Mouse (Mus musculus): Measurements from ENCODE around the gene Srek1. TPM values are rescaled to one million over a fixed set of nuclear protein-coding genes. Genes with fewer than 3 reads are reported as not detected.

Gene Srek1
- total RNA-seq (2015; ENCODE audit: low replicate concordance) (9.2 and 10.0 TPM in 2 replicates), total RNA-seq (2017; ENCODE audit: low replicate concordance) (23.1 and 50.1 TPM in 2 replicates)

DNA sequence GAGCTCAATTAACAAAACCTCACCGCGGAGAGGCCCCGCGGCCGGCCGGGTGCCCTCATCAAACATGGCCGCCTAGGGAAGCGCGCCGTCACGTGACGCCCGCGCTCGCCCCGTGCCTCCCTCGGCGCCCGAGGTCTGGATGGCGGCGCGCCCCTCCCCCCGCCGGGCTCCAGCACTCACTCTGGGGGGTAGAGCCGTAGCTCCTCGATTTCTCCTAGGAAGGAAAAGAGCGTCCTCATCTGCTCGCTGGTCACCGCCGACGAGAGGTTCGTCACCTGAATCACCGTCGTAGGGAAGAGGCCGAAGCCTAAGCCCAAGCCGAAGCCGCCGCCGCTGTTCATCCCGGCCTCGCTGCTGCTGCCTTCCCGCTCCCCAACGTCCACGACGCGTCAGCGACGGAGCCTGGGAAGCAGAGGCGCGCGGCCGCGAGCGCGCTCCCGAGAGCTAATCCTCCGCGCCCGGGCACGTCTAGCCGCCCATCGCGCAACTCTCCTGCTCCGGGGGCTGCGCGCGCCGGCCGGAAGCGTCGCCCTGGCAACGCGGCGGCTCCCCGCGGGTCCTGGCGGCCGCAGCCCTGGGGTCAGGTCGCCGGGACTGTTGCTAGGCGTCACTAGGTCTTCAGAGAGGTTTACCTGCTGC lies at the start of gene Srek1:
Gene Srek1, minus strand, starts transcription at position 490 of the 639 bp plus-strand sequence.
- ATAC-seq (replicated peaks; ENCODE audit: low FRiP score, poor library complexity, severe bottlenecking), result peak; percentile 88

- no peak for ATAC-seq (replicated peaks; ENCODE audit: low FRiP score, poor library complexity, severe bottlenecking)
These were observed 47.9 kb upstream of the Srek1 start for GRCm38 (mm10) chr13:103822270-103822669.

GRCm38 (mm10) chr13:103819377-103819776 lies 45.0 kb upstream of the Srek1 start:
- no peak for ATAC-seq (replicated peaks; ENCODE audit: low FRiP score, poor library complexity, severe bottlenecking)

DNA sequence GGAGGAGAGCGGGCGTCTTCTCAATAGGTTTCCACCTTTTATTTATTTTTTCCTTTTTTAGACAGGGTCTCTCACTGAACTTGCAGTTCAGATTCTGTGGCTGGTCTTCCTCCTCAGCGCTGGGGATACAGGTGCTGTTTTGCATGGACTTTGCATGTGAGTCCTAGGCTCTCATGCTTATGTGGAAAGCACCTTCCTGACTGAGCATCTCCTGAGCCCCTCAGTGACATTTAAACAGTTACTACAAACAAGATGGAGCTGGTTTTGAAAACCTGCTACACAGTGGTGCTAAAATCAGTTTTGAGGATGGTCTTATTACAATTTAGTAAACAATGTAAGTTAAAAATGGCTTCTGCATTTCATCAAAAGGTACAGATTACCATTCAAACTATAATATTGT lies 43.5 kb upstream of the Srek1 start:
- no peak for ATAC-seq (replicated peaks; ENCODE audit: low FRiP score, poor library complexity, severe bottlenecking)

DNA sequence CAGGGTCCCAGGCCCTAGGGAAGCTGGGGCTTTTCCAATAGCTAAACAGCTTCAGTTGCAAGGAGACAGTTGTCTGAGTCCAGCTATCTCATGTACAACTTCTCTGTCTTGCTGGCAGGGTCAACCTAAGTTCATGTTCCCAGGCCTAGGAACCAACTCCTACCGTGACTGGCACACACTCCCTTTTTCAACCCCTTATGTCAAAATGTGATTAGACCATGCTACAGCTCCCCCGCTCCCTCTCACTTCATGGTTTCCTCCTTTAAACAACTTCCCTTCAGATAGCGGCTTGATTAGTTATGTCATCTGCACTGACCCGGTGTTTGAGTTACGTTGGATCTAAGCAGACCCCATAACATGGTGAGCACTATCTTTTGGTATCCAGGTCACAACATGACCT lies 33.1 kb upstream of the Srek1 start:
- ATAC-seq (replicated peaks; ENCODE audit: low FRiP score, poor library complexity, severe bottlenecking), result no peak

- ATAC-seq (replicated peaks; ENCODE audit: low FRiP score, poor library complexity, severe bottlenecking), result no peak
These were observed 31.9 kb upstream of the Srek1 start for GRCm38 (mm10) chr13:103806210-103806851.

DNA sequence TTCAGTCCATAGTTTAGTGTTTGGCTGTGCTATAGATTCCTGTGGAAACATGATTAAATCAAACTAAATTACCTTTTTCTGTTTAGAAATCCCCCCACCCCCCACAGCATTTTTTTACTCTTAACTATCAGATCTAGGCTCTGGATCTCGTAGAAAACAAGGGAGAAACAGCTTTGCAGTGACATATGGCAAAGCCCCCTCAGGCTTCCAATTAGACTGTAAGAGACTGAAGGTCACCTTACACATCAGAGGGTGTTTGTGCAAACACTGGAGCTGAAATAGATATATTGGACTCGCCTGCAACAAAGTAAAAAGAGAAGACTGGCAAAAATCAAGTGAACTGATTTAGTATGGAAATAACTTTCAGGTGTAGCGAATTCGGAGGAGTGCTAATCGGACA lies 29.3 kb upstream of the Srek1 start:
- ATAC-seq (replicated peaks; ENCODE audit: low FRiP score, poor library complexity, severe bottlenecking), result no peak

DNA sequence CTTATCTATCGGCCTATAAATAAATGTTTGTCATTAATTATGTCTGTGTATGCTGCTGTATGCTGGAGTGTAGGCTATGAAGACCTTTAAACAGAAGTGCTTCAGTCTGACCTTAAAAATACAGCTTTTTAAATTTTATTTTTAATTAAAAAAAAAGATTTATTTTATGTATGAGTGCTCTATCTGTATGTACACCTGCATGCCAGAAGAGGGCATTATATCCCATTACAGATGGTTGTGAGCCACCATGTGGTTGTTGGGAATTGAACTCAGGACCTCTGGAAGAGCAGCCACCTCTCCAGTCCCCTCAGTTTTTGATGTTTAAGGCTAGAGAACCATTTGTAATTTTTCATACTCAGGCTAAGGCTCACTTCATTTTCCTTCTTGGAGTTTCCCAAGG lies 26.6 kb upstream of the Srek1 start:
- ATAC-seq (replicated peaks; ENCODE audit: low FRiP score, poor library complexity, severe bottlenecking), result no peak

GRCm38 (mm10) chr13:103794688-103795543 lies 20.5 kb upstream of the Srek1 start:
- no peak for ATAC-seq (replicated peaks; ENCODE audit: low FRiP score, poor library complexity, severe bottlenecking)

DNA sequence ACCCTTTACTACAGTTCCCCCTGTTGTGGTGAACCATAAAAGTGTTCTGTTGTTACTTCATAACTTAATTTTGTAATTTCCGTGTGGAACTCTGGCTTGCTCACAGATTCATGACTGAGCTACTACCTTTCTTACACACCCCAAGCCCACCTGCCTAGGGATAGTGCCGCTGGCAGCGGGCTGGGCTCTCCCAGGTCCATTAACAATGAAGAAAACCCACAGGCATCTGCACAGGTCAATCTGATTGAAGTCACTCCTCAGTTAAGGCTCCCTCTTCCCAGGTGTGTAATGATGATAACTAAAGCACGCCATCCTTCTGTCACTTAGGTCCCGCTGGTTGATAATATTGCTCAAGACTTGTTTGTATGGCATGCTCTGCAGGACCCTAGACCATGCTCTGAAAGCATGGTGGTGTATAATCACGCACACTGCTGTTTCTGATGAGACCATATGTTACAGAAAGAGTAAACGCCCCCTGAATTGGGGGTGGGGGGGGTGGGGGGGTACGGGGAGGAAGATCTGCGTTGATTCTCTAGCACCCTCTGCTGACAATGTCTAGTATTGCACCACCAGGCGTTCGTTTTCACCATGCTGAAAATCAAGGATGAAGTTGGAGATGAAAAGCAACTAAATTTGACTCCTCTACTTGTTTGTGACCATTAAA lies 5.6 kb upstream of the Srek1 start:
- ATAC-seq (replicated peaks; ENCODE audit: low FRiP score, poor library complexity, severe bottlenecking), result no peak

- ATAC-seq (replicated peaks; ENCODE audit: low FRiP score, poor library complexity, severe bottlenecking), result no peak
These were observed 2.7 kb upstream of the Srek1 start for GRCm38 (mm10) chr13:103777126-103777525.

DNA sequence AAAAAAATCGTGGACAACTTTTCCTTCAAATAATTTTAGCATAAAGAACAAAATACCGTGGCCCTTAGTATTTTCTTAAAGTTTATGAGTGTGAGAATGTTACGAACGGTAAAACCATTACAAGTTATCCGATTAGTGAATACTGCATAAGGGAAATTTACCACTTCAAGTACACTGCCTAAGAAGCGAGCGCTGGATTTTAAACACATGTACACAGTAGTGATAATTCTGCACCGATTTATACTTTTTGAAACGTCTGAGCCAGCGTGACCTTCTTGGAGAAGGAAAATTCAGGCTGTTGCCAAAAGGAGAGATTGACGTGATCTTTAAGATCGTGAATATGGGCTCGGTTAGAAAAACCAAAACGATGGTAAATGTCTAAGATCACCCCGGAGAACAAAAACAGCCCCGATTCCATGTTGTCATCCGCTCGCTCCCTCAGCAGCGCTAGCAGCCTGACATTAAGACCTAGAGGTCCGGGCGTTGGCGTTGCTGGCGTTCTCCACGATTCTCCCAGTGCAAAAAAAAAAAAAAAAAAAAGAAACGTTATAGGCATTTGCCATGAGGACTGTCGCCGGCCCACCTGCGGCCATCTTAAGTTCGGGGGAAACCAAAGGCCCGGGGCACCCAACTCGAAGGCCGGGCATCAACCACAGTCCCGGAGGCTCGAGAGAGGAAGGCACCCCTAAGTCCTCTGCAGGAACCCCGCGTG lies 845 bp downstream of the Srek1 start:
- ATAC-seq (replicated peaks; ENCODE audit: low FRiP score, poor library complexity, severe bottlenecking), result peak; percentile 85

GRCm38 (mm10) chr13:103772917-103773316 lies 1.5 kb downstream of the Srek1 start:
- no peak for ATAC-seq (replicated peaks; ENCODE audit: low FRiP score, poor library complexity, severe bottlenecking)

DNA sequence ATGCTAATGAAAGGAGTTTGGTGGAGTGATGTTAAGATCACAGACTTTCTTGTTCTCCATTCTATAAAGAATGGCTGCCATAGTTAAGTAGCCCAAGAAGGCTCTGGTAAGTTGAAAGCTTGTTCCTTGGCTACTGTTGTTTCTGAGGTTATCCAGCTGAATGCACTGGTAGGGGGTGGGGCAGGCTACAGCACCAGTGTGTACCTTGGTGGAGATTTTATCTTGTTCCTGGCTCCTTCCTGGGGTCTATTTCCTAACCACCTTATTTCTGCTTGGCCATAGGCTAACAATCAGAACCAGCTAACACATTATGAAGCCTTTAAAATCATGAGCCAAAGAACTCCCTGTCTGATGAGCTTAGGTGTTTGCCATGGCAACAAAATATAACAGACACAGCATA lies 3.6 kb downstream of the Srek1 start:
- ATAC-seq (replicated peaks; ENCODE audit: low FRiP score, poor library complexity, severe bottlenecking), result no peak

- no peak for ATAC-seq (replicated peaks; ENCODE audit: low FRiP score, poor library complexity, severe bottlenecking)
These were observed 6.5 kb downstream of the Srek1 start for GRCm38 (mm10) chr13:103767935-103768334.

DNA sequence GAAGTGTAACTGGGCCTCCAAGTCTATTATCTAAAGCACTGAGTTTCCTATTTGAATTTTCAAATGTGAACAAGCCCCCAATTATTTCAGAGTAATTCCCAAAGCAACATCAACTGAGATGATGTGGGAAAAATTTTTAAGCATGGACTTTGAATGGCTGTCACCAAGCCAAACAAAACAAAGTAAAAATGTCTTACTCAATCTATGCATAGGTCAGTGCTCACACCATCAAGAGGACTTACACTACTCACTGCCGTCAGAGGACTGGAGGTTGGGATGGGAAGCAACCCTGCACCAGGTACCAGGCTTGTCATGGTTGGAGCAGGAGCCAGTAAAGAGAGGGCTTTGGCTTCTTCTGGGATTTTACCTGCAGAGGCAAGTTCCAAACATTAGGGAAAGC lies 10.8 kb downstream of the Srek1 start:
- no peak for ATAC-seq (replicated peaks; ENCODE audit: low FRiP score, poor library complexity, severe bottlenecking)

DNA sequence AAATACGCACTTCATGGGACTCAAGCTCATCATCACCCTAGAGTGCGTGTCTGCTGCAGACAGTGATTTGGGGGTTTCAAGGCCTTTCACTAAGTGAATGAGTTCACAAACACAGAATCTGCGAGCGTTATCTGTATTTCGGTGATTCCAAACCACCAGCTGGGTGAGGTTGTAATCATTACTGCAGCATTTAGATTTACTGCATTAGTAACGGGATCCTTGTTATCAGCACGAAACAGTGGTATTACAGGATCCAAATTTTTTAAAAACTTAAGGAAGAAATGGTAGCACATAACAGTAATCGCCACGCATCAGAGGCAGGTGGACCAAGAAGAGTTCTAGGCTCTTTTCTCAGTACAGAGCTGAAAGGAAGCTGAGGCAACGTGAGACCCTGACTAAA lies 12.4 kb downstream of the Srek1 start:
- no peak for ATAC-seq (replicated peaks; ENCODE audit: low FRiP score, poor library complexity, severe bottlenecking)

GRCm38 (mm10) chr13:103751421-103751820 lies 23.0 kb downstream of the Srek1 start:
- peak; percentile 78 for ATAC-seq (replicated peaks; ENCODE audit: low FRiP score, poor library complexity, severe bottlenecking)

- no peak for ATAC-seq (replicated peaks; ENCODE audit: low FRiP score, poor library complexity, severe bottlenecking)
These were observed 28.7 kb downstream of the Srek1 start for GRCm38 (mm10) chr13:103745688-103746087.

- no peak for ATAC-seq (replicated peaks; ENCODE audit: low FRiP score, poor library complexity, severe bottlenecking)
These were observed 29.2 kb downstream of the Srek1 start for GRCm38 (mm10) chr13:103745160-103745559.

Data from erythroblast, adult 5-6 weeks (primary cell).